Mouse (Mus musculus) liver, postnatal 0 days (tissue): ENCODE measurements around the gene Prex1. TPM values are rescaled to one million over a fixed set of nuclear protein-coding genes. Genes with fewer than 3 reads are reported as not detected.

Experiments used
- ATAC-seq: fragments of 200-750 bp; cut with Nextera tagmentation; 2 replicates; pipeline ENCODE4 v1.8.0; 2017; ENCODE audit warnings: mild to moderate bottlenecking, moderate library complexity
- DNase-seq: peaks from one replicate; pipeline ENCODE4 v3.0.0-alpha.2; 2016
- H3K27ac ChIP-seq: fragments of 300-500 bp; sonication (generic); 2 replicates; pipeline ENCODE4 v1.5.1; 2014; ENCODE audit warnings: antibody characterized with exemption, moderate library complexity, mild to moderate bottlenecking, low read depth
- H3K27me3 ChIP-seq: fragments of 300-500 bp; sonication (generic); 2 replicates; pipeline ENCODE4 v1.6.1; 2014; ENCODE audit warnings: low read length, control low read depth, mixed read lengths; ENCODE audit not compliant: insufficient read depth
- H3K36me3 ChIP-seq: fragments of 300-500 bp; sonication (generic); replicated peaks from 2 replicates; pipeline ENCODE4 v1.6.1; 2014; ENCODE audit warnings: mild to moderate bottlenecking, control low read depth, low read length, moderate library complexity, mixed read lengths; ENCODE audit not compliant: insufficient read depth
- H3K4me1 ChIP-seq: fragments of 300-500 bp; sonication (generic); 2 replicates; pipeline ENCODE4 v1.6.1; 2014; ENCODE audit warnings: antibody characterized with exemption, mild to moderate bottlenecking, control low read depth; ENCODE audit not compliant: insufficient read depth
- H3K4me2 ChIP-seq: fragments of 300-500 bp; sonication (generic); 2 replicates; pipeline ENCODE4 v1.6.1; 2014; ENCODE audit warnings: low read depth, mild to moderate bottlenecking, low read length, moderate library complexity, mixed read lengths
- H3K4me3 ChIP-seq: fragments of 300-500 bp; sonication (generic); 2 replicates; pipeline ENCODE4 v1.5.1; 2014; ENCODE audit warnings: low read depth, low read length
- H3K9ac ChIP-seq: fragments of 300-500 bp; sonication (generic); replicated peaks from 2 replicates; pipeline ENCODE4 v1.6.1; 2014; ENCODE audit warnings: mild to moderate bottlenecking, moderate library complexity
- H3K9me3 ChIP-seq: fragments of 300-500 bp; sonication (generic); 2 replicates; pipeline ENCODE4 v1.6.1; 2016; ENCODE audit warnings: mild to moderate bottlenecking, control low read depth, low read length, mixed read lengths
- CTCF ChIP-seq: sonication (generic); IDR thresholded peaks from 2 replicates; pipeline ENCODE4 v1.5.1; 2016; ENCODE audit warnings: antibody characterized with exemption, low read depth
- EP300 ChIP-seq: IDR thresholded peaks from 2 replicates; pipeline ENCODE4 v1.6.1; 2016; ENCODE audit warnings: antibody characterized with exemption, low read depth, mild to moderate bottlenecking
- WGBS: fragments of 180-500 bp; shearing (Covaris S2); extraction: QIAGEN DNeasy Blood & Tissue Kit; methylation state at CpG from one replicate; pipeline ENCODE4 v1.1.7; 2014; ENCODE audit not compliant: insufficient replicate concordance; 5-methylcytosine and 5-hydroxymethylcytosine counted together
- polyA plus RNA-seq: library from polyadenylated mRNA; unstranded; fragments of >200 nt; fragmentation: Nextera tagmentation; extraction: Ambion mirVana; gene quantifications from 2 replicates; pipeline ENCODE4 v1.2.1, GENCODE M21; 2015

The Prex1 gene
- polyA plus RNA-seq, 1 experiment from 2014 or later, result 6.3 TPM

DNA sequence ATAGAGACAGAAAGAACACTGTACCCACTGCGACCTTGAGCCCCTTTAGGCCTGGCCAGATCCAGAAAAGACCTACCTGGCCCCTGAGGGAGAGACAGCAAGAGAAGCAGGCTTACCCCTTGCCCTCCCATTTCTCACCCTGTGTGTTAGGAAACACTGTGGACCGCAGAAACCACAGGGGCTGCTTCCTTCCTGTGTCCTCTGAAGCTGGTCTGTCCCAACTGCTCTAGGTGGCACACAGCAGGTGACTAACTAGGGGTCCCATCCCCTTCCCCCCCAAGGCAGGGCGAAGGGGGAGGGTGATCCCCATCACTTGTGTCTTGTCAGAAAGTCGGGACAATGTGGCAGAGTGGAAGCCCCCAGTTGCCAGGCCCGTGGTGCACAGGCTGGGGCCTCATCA is 164.6 kb downstream of the Prex1 start:
- Histone ChIP-seq H3K4me1 (peaks cover 16% of the 10 kb centered on the region; the same call in 1 of the 2 replicates), H3K9ac (no peak overlapping the region), H3K27ac (peak overlapping the region; percentile 58), H3K36me3 (no peaks in the 10 kb centered on the region), H3K9me3 (no peaks in the 10 kb centered on the region), H3K4me2 (peak overlapping the region; percentile 44; the same call in 1 of the 2 replicates), H3K4me3 (no peak overlapping the region), H3K27me3 (no peaks in the 10 kb centered on the region)
- TF ChIP-seq CTCF (no peak), EP300 (no peak)
- ATAC-seq, result peak; percentile 52
- 31% methylated on average over 4 of the region's 5 CpGs for WGBS
- peak; percentile 72 for DNase-seq

GRCm38 (mm10) chr2:166545580-166545979 is 168.1 kb downstream of the Prex1 start:
- WGBS, result 64% methylated on average over 4 of the region's 4 CpGs
- TF ChIP-seq EP300 (no peak), CTCF (no peak)
- Histone ChIP-seq H3K27me3 (no peaks in the 10 kb centered on the region), H3K9ac (no peak overlapping the region), H3K27ac (no peak overlapping the region), H3K4me1 (0 out of 2 replicates have a peak, but pooled peaks cover 4% of the 10 kb centered on the region), H3K9me3 (no peaks in the 10 kb centered on the region), H3K4me2 (no peak overlapping the region), H3K36me3 (no peaks in the 10 kb centered on the region), H3K4me3 (no peak overlapping the region)
- ATAC-seq, result no peak
- no peak for DNase-seq

DNA sequence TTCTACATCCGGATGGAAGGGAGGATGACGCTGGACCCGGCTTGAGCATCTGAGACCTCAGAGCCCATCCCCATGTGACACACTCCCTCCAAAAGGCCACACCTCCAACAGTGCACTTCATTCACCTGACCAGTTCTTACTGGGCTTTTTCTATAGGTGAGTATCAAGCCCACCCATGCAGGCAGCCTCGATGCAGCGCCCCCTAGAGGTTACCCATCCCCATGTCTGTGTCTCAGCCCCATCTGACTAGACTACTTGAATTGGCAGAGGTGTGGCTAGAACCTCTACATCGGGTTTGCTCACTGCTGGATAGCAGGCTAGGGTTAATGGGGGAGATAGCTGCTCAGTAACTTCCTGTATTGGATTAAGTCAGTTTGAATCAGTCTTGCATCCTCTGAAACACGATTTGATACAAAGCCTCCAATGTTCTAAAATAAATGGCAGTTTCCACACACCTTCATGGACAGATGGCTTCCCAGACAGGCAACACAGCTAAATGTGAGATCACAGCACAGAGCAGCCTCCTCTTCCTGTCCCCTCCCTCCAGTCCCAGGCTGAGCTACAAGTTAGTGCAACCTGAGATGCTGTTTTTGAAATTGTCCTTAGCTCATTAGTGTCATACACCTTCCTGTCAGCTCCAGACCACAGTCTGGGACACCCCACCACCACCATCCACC is 168.9 kb downstream of the Prex1 start:
- Histone ChIP-seq H3K36me3 (no peaks in the 10 kb centered on the region), H3K4me1 (no peaks in the 10 kb centered on the region), H3K9ac (no peak overlapping the region), H3K4me3 (no peak overlapping the region), H3K27ac (peak overlapping the region; percentile 34; the same call in 1 of the 2 replicates), H3K4me2 (no peak overlapping the region), H3K27me3 (no peaks in the 10 kb centered on the region), H3K9me3 (no peaks in the 10 kb centered on the region)
- no peak for DNase-seq
- no peak for ATAC-seq
- TF ChIP-seq EP300 (no peak), CTCF (peak; percentile 42; the same call in 1 of the 2 replicates)
- 51% methylated on average over 7 of the region's 7 CpGs for WGBS

DNA sequence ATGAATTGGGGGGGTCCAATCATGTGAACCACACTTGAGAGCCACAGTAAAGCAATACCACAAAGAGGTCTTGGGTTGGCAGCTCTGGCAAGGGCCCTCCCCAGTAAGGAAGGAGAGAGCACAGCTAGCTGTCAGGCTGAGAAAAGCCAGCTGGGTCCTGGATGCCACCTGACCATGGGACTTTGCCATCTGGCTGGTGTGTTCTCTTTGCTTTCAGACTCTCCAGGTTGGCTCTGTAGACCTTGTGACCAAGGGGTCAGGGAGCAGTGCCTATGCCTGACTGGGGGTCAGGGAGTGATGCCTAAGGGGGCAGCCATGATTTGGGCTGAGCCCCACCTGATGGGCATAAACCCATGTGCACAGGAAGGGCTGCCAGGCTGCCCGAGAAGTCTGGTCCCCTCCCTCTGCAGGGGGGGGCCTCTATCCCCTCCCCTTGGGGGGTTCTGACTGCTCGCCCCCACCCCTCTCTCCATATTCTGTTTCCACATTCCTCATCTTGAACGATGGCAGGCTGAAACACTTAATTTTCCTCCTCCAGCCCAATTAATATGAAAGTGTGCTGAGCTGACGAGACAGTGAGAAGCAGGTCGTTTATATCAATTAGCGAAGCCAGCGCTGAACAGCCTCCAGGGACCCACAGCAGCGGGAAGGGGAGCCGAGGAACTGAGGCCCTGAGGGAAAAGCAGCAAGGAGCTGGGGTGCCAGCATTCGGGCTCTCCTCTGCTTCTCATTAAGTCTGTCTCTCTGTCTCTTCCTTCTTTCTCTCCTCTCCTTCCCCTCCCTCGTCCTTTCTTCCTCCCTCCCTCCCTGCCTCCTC is 172.3 kb downstream of the Prex1 start:
- H3K36me3 ChIP-seq, result no peaks in the 10 kb centered on the region
- DNase-seq (no peak), ATAC-seq (no peak)
- H3K4me2 ChIP-seq, result no peak overlapping the region
- WGBS, result 54% methylated on average over 11 of the region's 11 CpGs
- no peak for TF ChIP-seq EP300
- no peak for TF ChIP-seq CTCF
- H3K9me3 ChIP-seq, result no peaks in the 10 kb centered on the region
- no peak overlapping the region for H3K4me3 ChIP-seq
- H3K27me3 ChIP-seq, result no peaks in the 10 kb centered on the region
- no peak overlapping the region for H3K9ac ChIP-seq
- no peaks in the 10 kb centered on the region for H3K4me1 ChIP-seq
- H3K27ac ChIP-seq, result no peak overlapping the region

- H3K4me3 ChIP-seq, result no peak overlapping the region
- no peak overlapping the region for H3K4me2 ChIP-seq
- no peak overlapping the region for H3K9ac ChIP-seq
- H3K27me3 ChIP-seq, result no peaks in the 10 kb centered on the region
- H3K4me1 ChIP-seq, result no peaks in the 10 kb centered on the region
- TF ChIP-seq EP300 (no peak), CTCF (no peak)
- H3K36me3 ChIP-seq, result no peaks in the 10 kb centered on the region
- DNase-seq, result no peak
- no peak overlapping the region for H3K27ac ChIP-seq
- no peaks in the 10 kb centered on the region for H3K9me3 ChIP-seq
- no peak for ATAC-seq
- WGBS, result 47% methylated on average over 1 of the region's 1 CpGs
Measured at GRCm38 (mm10) chr2:166540216-166540615, 173.4 kb downstream of the Prex1 start.

- H3K36me3 ChIP-seq, result no peaks in the 10 kb centered on the region
- no peaks in the 10 kb centered on the region for H3K4me1 ChIP-seq
- H3K27me3 ChIP-seq, result no peaks in the 10 kb centered on the region
- H3K9me3 ChIP-seq, result no peaks in the 10 kb centered on the region
- 81% methylated on average over 3 of the region's 3 CpGs for WGBS
- DNase-seq (no peak), ATAC-seq (no peak)
- no peak overlapping the region for H3K27ac ChIP-seq
- no peak overlapping the region for H3K4me3 ChIP-seq
- H3K4me2 ChIP-seq, result no peak overlapping the region
- TF ChIP-seq CTCF (no peak), EP300 (no peak)
- H3K9ac ChIP-seq, result no peak overlapping the region
Measured at GRCm38 (mm10) chr2:166536896-166537295, 176.7 kb downstream of the Prex1 start.
